Comparison of ENCODE assay signal across 31 mouse cellular contexts in genomic region chr1:103372811-103373210, GRCm38 (mm10).
"Had no signal": no experiment of that assay in that cellular context is flagged by ENCODE, and none has a peak within 500 bp of the region (broad histone marks: within the 10 kb centered on the region; RNA-seq: fewer than 3 reads in every experiment).

No protein-coding gene starts in this region.

- H3K9ac ChIP-seq: limb, embryonic 12.5 days; limb, embryonic 13.5 days; limb, embryonic 15.5 days; liver, embryonic 12.5 days; liver, embryonic 13.5 days; liver, embryonic 14.5 days; liver, embryonic 15.5 days; liver, postnatal 0 days; lung, embryonic 14.5 days; lung, embryonic 15.5 days; midbrain, embryonic 12.5 days; midbrain, embryonic 13.5 days; midbrain, embryonic 15.5 days; neural tube, embryonic 12.5 days had no signal

- H3K36me3 ChIP-seq: limb, embryonic 10.5 days; limb, embryonic 12.5 days; limb, embryonic 13.5 days; limb, embryonic 15.5 days; liver, embryonic 12.5 days; liver, embryonic 13.5 days; liver, embryonic 15.5 days; lung, embryonic 15.5 days; midbrain, embryonic 10.5 days; midbrain, embryonic 12.5 days; midbrain, embryonic 13.5 days; midbrain, embryonic 15.5 days; neural tube, embryonic 12.5 days had no signal

- H3K27me3 ChIP-seq: limb, embryonic 12.5 days; limb, embryonic 13.5 days; limb, embryonic 15.5 days; liver, embryonic 12.5 days; liver, embryonic 13.5 days; liver, embryonic 15.5 days; lung, embryonic 15.5 days; megakaryocyte, embryonic 14.5 days; midbrain, embryonic 12.5 days; midbrain, embryonic 13.5 days; midbrain, embryonic 15.5 days; neural tube, embryonic 12.5 days had no signal

- H3K4me2 ChIP-seq: limb, embryonic 12.5 days; limb, embryonic 13.5 days; limb, embryonic 15.5 days; liver, embryonic 11.5 days; liver, embryonic 12.5 days; liver, embryonic 13.5 days; liver, embryonic 15.5 days; lung, embryonic 14.5 days; lung, embryonic 15.5 days; midbrain, embryonic 11.5 days; midbrain, embryonic 12.5 days; midbrain, embryonic 13.5 days; midbrain, embryonic 15.5 days; neural tube, embryonic 12.5 days had no signal

- ATAC-seq: liver, embryonic 12.5 days; liver, postnatal 0 days; lung, postnatal 0 days; midbrain, embryonic 13.5 days; midbrain, embryonic 15.5 days; midbrain, embryonic 16.5 days had no signal

- H3K4me1 ChIP-seq: limb, embryonic 10.5 days; limb, embryonic 12.5 days; limb, embryonic 13.5 days; limb, embryonic 15.5 days; liver, embryonic 12.5 days; liver, embryonic 13.5 days; liver, embryonic 15.5 days; lung, embryonic 15.5 days; megakaryocyte, embryonic 14.5 days; midbrain, embryonic 10.5 days; midbrain, embryonic 12.5 days; midbrain, embryonic 13.5 days; midbrain, embryonic 15.5 days; neural tube, embryonic 12.5 days had no signal

- H3K27ac ChIP-seq: limb, embryonic 10.5 days; limb, embryonic 12.5 days; limb, embryonic 13.5 days; limb, embryonic 15.5 days; liver, embryonic 12.5 days; liver, embryonic 13.5 days; liver, embryonic 14.5 days; liver, embryonic 15.5 days; lung, embryonic 15.5 days; macrophage; midbrain, embryonic 10.5 days; midbrain, embryonic 12.5 days; midbrain, embryonic 13.5 days; midbrain, embryonic 15.5 days; neural tube, embryonic 12.5 days had no signal

- H3K4me3 ChIP-seq: limb, embryonic 10.5 days; limb, embryonic 12.5 days; limb, embryonic 13.5 days; limb, embryonic 15.5 days; liver, embryonic 12.5 days; liver, embryonic 13.5 days; liver, embryonic 15.5 days; lung, embryonic 15.5 days; megakaryocyte, embryonic 14.5 days; midbrain, embryonic 10.5 days; midbrain, embryonic 12.5 days; midbrain, embryonic 13.5 days; midbrain, embryonic 15.5 days; myocyte; neural tube, embryonic 12.5 days had no signal

- DNase-seq: left cerebral cortex, postnatal 4 days; liver; liver, embryonic 13.5 days; liver, postnatal 0 days; lung, adult 18-20 months; lung, adult 2 months; lung, embryonic 14.5 days; lung, postnatal 10 days; lung, postnatal 14 days; lung, postnatal 36 days; lung, postnatal 4 days had no signal

- H3K9me3 ChIP-seq: limb, embryonic 10.5 days; limb, embryonic 12.5 days; limb, embryonic 13.5 days; limb, embryonic 15.5 days; liver, embryonic 12.5 days; liver, embryonic 13.5 days; liver, embryonic 15.5 days; lung, embryonic 15.5 days; megakaryocyte, embryonic 14.5 days; midbrain, embryonic 10.5 days; midbrain, embryonic 13.5 days; midbrain, embryonic 15.5 days; neural tube, embryonic 12.5 days had no signal
